Mouse (Mus musculus): ENCODE data around the gene Memo1. TPM values are rescaled to one million over a fixed set of nuclear protein-coding genes. Genes with fewer than 3 reads are reported as not detected.

Memo1 gene
- total RNA-seq (2023), result 43.4 TPM

DNA sequence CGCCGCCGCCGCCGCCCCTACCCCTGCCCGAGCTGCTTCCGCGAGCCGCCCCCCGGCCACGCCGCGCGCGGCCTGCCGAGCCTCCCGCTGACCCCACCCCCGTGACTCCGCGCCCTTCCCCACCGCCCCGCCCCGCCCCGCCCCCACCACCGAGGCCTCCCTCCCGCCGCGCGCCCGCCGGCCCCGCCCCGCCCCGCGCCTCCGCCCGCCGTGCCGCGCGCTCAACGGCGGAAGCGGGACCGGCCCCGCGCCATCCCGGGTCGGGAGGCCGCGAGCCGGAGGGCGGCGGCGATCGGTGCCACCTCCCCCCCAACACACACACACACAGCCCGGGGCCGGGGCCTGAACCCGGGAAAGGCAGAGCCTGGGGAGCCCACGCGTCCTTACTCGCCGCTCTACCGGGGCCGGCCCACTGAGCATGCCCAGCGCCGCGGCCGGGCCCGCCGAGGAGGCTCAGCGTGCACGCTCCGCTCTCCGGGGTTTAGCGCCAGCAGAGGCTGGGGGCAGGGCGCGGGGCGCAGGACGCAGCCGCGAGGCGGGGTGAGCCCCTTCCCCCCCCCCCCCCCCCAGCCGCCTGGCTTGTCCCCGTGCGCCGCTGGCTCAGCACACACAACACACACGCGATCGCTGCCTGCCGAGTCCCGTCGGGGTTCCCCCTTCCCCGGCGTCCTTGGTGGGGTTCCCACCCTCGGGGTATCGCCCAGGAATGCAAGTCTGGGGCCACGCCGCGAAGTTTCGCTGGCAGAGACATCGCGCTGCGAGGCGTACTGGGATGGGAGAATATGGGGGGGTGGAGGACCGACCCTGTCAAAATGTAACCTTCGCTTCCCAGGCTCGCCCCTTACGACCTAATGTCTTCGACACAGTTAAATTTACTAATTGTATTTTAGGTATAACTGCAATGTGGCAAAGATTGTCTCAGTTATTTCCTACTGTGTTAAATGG lies at the start of gene Memo1:
TSS of gene Memo1 (minus strand) at position 496 of the 945 bp plus-strand sequence.

DNA sequence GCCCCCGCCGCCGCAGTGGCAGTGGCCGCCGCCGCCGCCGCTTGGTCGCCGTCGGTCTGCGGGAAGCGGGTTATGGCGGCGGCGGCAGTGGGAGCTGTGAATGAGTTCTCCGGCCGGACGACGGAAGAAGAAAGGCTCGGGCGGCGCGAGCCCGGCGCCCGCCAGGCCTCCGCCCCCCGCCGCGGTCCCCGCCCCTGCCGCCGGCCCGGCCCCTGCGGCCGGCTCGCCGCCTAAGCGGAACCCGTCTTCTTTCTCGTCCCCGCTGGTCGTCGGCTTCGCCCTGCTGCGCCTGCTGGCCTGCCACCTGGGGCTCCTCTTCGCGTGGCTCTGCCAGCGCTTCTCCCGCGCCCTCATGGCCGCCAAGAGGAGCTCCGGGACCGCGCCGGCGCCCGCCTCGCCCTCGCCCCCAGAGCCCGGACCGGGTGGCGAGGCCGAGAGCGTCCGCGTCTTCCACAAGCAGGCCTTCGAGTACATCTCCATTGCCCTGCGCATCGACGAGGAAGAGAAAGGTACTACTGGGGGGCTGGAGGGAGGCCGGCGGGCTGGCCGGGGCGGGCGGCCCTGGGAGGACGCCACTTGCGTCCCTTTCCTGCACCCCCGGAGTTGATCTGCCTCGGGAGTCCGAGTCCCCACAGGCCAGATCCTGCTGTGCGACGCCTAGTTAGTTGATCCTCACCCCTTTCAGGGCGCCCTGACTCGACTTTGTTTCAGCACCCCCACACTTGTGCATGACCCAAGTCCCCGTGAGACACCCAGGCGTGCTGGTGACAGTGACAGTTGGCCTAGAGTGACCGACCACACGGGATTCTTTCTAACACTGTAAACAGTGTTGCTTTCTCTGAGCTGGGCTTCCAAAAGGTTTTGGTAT lies 43.9 kb upstream of the Memo1 start, which contains the start of gene Spast:
TSS of gene Spast (plus strand) at position 51 of the 868 bp plus-strand sequence.

DNA sequence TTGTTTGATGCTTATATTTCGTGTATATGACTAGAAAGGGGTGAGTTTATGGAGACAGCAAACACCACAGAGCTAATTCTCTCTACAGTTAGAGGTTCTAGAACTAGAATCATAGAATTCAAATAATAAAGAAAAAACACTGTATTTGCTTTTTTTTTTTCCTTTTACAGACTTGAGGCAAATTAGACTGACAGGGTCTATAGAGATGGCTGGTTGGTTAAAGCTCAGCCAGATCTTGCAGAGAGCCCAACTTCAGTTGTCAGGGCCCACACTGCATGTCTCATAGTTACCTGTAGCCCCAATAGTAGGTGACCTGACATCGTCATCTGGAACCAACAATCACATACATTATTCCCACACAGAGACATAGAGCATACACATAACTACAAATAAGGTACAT lies 28.5 kb upstream of the Memo1 start, which contains the start of gene Dpy30:
TSS of gene Dpy30 (minus strand) at position 101 of the 400 bp plus-strand sequence.

Other genes starting within 250 kb of the Memo1 start
- gene Srd5a2, start 247.6 kb downstream of the Memo1 start, total RNA-seq (2023), result not detected
- 44.2 TPM for gene Dpy30, start 28.4 kb upstream of the Memo1 start, total RNA-seq (2023)
- 30.7 TPM for gene Spast, start 43.5 kb upstream of the Memo1 start, total RNA-seq (2023)
- 12.8 TPM for gene Slc30a6, start 100.1 kb upstream of the Memo1 start, total RNA-seq (2023)
- 0.35 TPM for gene Nlrc4, start 163.6 kb upstream of the Memo1 start, total RNA-seq (2023)
- 77.4 TPM for gene Yipf4, start 194.0 kb upstream of the Memo1 start, total RNA-seq (2023)
- 283 TPM for gene Birc6, start 232.8 kb upstream of the Memo1 start, total RNA-seq (2023)

Data from CD4-positive naive resting alpha-beta T cell, adult 57 days (primary cell).